Comparison of ENCODE assay signal across 8 mouse cellular contexts in genomic region chr7:18990601-18991295, GRCm38 (mm10). TPM values are rescaled to one million over a fixed set of nuclear protein-coding genes. Genes with fewer than 3 reads are reported as not detected.
DNase-seq lines count a peak whose midpoint lies in the region; ATAC-seq lines count a peak whose summit lies in the region.

Gene Mypop (plus strand): TSS chr7:18991245.

- peak within 1 kb of the TSS; percentile 87 for H3K4me2 ChIP-seq in forebrain, embryonic 14.5 days (ENCODE audit: low read length)
- peak within 1 kb of the TSS; percentile 84 for H3K4me2 ChIP-seq in neural tube, embryonic 15.5 days

- H3K4me1 ChIP-seq in forebrain, embryonic 14.5 days (ENCODE audit: control insufficient read depth, insufficient read depth, low read length) = peaks cover 8% of the 10 kb centered on the region; the same call in 1 of the 2 replicates
- peaks cover 49% of the 10 kb centered on the region for H3K4me1 ChIP-seq in neural tube, embryonic 15.5 days

- WGBS in forebrain, embryonic 14.5 days = under 1% methylated on average over 37 of the region's 37 CpGs
- WGBS in neural tube, embryonic 15.5 days = 0% methylated on average over 36 of the region's 37 CpGs

- H3K4me3 ChIP-seq in forebrain, embryonic 14.5 days (ENCODE audit: low read depth, low read length) = peak within 1 kb of the TSS; percentile 52
- H3K4me3 ChIP-seq in neural tube, embryonic 15.5 days (replicated peaks) = peak within 1 kb of the TSS; percentile 60

- DNase-seq in ES-CJ7 (ENCODE audit: low read depth, low spot score) = peak; percentile 100
- DNase-seq in cerebellum, adult 11 months = peak; percentile 100
- peak; percentile 100 for DNase-seq in forebrain, embryonic 14.5 days (ENCODE audit: low spot score)
- peak; percentile 99 for DNase-seq in heart, postnatal 14 days
- DNase-seq in layer of hippocampus, adult 11-12 months (ENCODE audit: low spot score) = peak; percentile 100
- DNase-seq in lung, adult 18-20 months = peak; percentile 100
- peak; percentile 99 for DNase-seq in testis, postnatal 14 days (ENCODE audit: low spot score)

- H3K9me3 ChIP-seq in forebrain, embryonic 14.5 days (replicated peaks; ENCODE audit: control insufficient read depth, low read length) = no peaks in the 10 kb centered on the region
- H3K9me3 ChIP-seq in neural tube, embryonic 15.5 days (replicated peaks) = no peaks in the 10 kb centered on the region

- peak within 1 kb of the TSS; percentile 94 for H3K27ac ChIP-seq in forebrain, embryonic 14.5 days (ENCODE audit: low read depth, low read length)
- H3K27ac ChIP-seq in neural tube, embryonic 15.5 days (replicated peaks) = peak within 1 kb of the TSS; percentile 97

- ATAC-seq in forebrain, embryonic 14.5 days = peak; percentile 95
- ATAC-seq in neural tube, embryonic 15.5 days (ENCODE audit: low FRiP score) = peak; percentile 93

- intact Hi-C loops in heart, postnatal 14 days (cut with DNase I) = no loop called here

- 0 out of 2 replicates have a peak, but pooled peaks cover 6% of the 10 kb centered on the region for H3K27me3 ChIP-seq in forebrain, embryonic 14.5 days (replicated peaks; ENCODE audit: control insufficient read depth, insufficient read depth, low read length)
- H3K27me3 ChIP-seq in neural tube, embryonic 15.5 days (replicated peaks) = peaks cover 6% of the 10 kb centered on the region; the same call in 1 of the 2 replicates

- peak within 1 kb of the TSS; percentile 69 for H3K9ac ChIP-seq in forebrain, embryonic 14.5 days (ENCODE audit: low read length)
- H3K9ac ChIP-seq in neural tube, embryonic 15.5 days (replicated peaks) = peak within 1 kb of the TSS; percentile 70

- no peaks in the 10 kb centered on the region for H3K36me3 ChIP-seq in forebrain, embryonic 14.5 days (ENCODE audit: control insufficient read depth, insufficient read depth, low read length)
- H3K36me3 ChIP-seq in neural tube, embryonic 15.5 days = peaks cover 2% of the 10 kb centered on the region; the same call in 1 of the 2 replicates

RNA-seq across cellular contexts. Expression of gene Mypop, which starts in this region (rescaled TPM):
- 3.6 and 3.9 TPM in 2 replicates for polyA plus RNA-seq in forebrain, embryonic 14.5 days (2014; fragmentation: Nextera tagmentation; extraction: Ambion mirVana)
- 1 to 10 TPM; 2.5 to 2.8 TPM for total RNA-seq in heart, postnatal 14 days (2021)
- 7.6 and 8.0 TPM in 2 replicates for polyA plus RNA-seq in neural tube, embryonic 15.5 days (2015; fragmentation: Nextera tagmentation; extraction: Ambion mirVana)

Comparison
In these comparisons a context has a peak if more than half of its experiments do, and no peak if none do; other contexts are left out.
1. Peak in every context shown above with its lines: DNase-seq, ATAC-seq, H3K4me3 ChIP-seq and H3K27ac ChIP-seq.